Mouse (Mus musculus) MEL (cell line): ENCODE measurements at regions not wholly inside any gene's neighbourhood (a gene's known extent, or its start where the extent isn't known, plus 50 kb on each side); places are given as distances from the start of the nearest gene placed in this dataset.

Experiments used
- DNase-seq: peaks from one replicate; pipeline ENCODE4 v3.0.0; 2011; ENCODE audit warnings: low read depth, low spot score
- H3K27ac ChIP-seq: 2 replicates; pipeline ENCODE4 v1.5.1; 2012; ENCODE audit warnings: low read depth, mild to moderate bottlenecking, control low read depth, low read length, moderate library complexity; ENCODE audit not compliant: control insufficient read depth
- H3K27me3 ChIP-seq, 2 experiments: fragments of 150-350 bp in 1 of 2; sonication (generic) in 1 of 2; 2 replicates each; pipeline ENCODE4 v1.6.1; 2012; ENCODE audit warnings: low read length in 2 of 2, mild to moderate bottlenecking in 2 of 2, improper control_type of control experiment in 1 of 2, moderate library complexity in 1 of 2; ENCODE audit not compliant: insufficient read depth in 2 of 2, control insufficient read depth in 1 of 2
- H3K36me3 ChIP-seq, 2 experiments: 2 replicates each; pipeline ENCODE4 v1.6.1; 2012 to 2014; ENCODE audit warnings: low read length in 2 of 2, improper control_type of control experiment in 1 of 2, inconsistent platforms in 1 of 2, mild to moderate bottlenecking in 1 of 2; ENCODE audit not compliant: insufficient read depth in 2 of 2, control insufficient read depth in 1 of 2
- H3K4me1 ChIP-seq, 2 experiments: fragments of 150-350 bp in 1 of 2; sonication (generic) in 1 of 2; 2 replicates each; pipeline ENCODE4 v1.6.1; 2012; ENCODE audit warnings: low read length in 2 of 2, improper control_type of control experiment in 1 of 2, mild to moderate bottlenecking in 1 of 2; ENCODE audit not compliant: insufficient read depth in 2 of 2, control insufficient read depth in 1 of 2
- H3K4me3 ChIP-seq, 2 experiments: fragments of 150-350 bp in 1 of 2; sonication (generic) in 1 of 2; 2 replicates each; pipeline ENCODE4 v1.5.1; 2012; ENCODE audit warnings: low read depth in 2 of 2, low read length in 2 of 2, mild to moderate bottlenecking in 2 of 2, moderate library complexity in 2 of 2, control low read depth in 1 of 2, improper control_type of control experiment in 1 of 2; ENCODE audit not compliant: control insufficient read depth in 1 of 2, insufficient read depth in 1 of 2
- H3K79me2 ChIP-seq: 2 replicates; pipeline ENCODE4 v1.6.1; 2012; ENCODE audit warnings: mild to moderate bottlenecking, low read length, moderate library complexity; ENCODE audit not compliant: control insufficient read depth, poor library complexity, insufficient read depth
- H3K9ac ChIP-seq: 2 replicates; pipeline ENCODE4 v1.6.1; 2012; ENCODE audit warnings: low read depth, mild to moderate bottlenecking, control low read depth, low read length, moderate library complexity; ENCODE audit not compliant: control insufficient read depth, poor library complexity, severe bottlenecking
- H3K9me3 ChIP-seq: fragments of 150-350 bp; sonication (generic); replicated peaks from 2 replicates; pipeline ENCODE4 v1.6.1; 2012; ENCODE audit warnings: mild to moderate bottlenecking, low read length, improper control_type of control experiment, moderate library complexity; ENCODE audit not compliant: insufficient read depth
- BHLHE40 ChIP-seq: IDR thresholded peaks from 2 replicates; pipeline ENCODE4 v1.6.1; 2012; ENCODE audit warnings: low read depth, mild to moderate bottlenecking, inconsistent platforms, low read length, improper control_type of control experiment, borderline replicate concordance
- CHD1 ChIP-seq: IDR thresholded peaks from 2 replicates; pipeline ENCODE4 v1.6.1; 2012; ENCODE audit warnings: low read depth, mild to moderate bottlenecking, inconsistent platforms, low read length, improper control_type of control experiment
- CHD2 ChIP-seq: IDR thresholded peaks from 2 replicates; pipeline ENCODE4 v1.6.1; 2011; ENCODE audit warnings: low read length, improper control_type of control experiment
- E2F4 ChIP-seq: IDR thresholded peaks from 2 replicates; pipeline ENCODE4 v1.6.1; 2011; ENCODE audit warnings: low read depth, low read length, improper control_type of control experiment, borderline replicate concordance
- ELF1 ChIP-seq: IDR thresholded peaks from 2 replicates; pipeline ENCODE4 v1.6.1; 2014; ENCODE audit warnings: low read depth, mild to moderate bottlenecking, inconsistent platforms, low read length, improper control_type of control experiment, moderate library complexity
- ETS1 ChIP-seq: IDR thresholded peaks from 2 replicates; pipeline ENCODE4 v1.6.1; 2012; ENCODE audit warnings: low read depth, mild to moderate bottlenecking, inconsistent platforms, low read length, improper control_type of control experiment, moderate library complexity
- GATA1 ChIP-seq: IDR thresholded peaks from 2 replicates; pipeline ENCODE4 v1.6.1; 2011; ENCODE audit warnings: low read depth, low read length, improper control_type of control experiment
- KAT2A ChIP-seq: conservative IDR thresholded peaks from 2 replicates; pipeline ENCODE4 v1.6.1; 2012; ENCODE audit warnings: low read depth, low read length, improper control_type of control experiment, inconsistent platforms
- MEF2A ChIP-seq: IDR thresholded peaks from 2 replicates; pipeline ENCODE4 v1.6.1; 2014; ENCODE audit warnings: low read depth, mild to moderate bottlenecking, inconsistent platforms, low read length, improper control_type of control experiment; ENCODE audit not compliant: poor library complexity, insufficient replicate concordance, severe bottlenecking; ENCODE audit errors: extremely low read depth
- MXI1 ChIP-seq: IDR thresholded peaks from 2 replicates; pipeline ENCODE4 v1.6.1; 2011; ENCODE audit warnings: mild to moderate bottlenecking, low read depth, low read length, improper control_type of control experiment
- MYB ChIP-seq: IDR thresholded peaks from 2 replicates; pipeline ENCODE4 v1.6.1; 2011; ENCODE audit warnings: mild to moderate bottlenecking, low read depth, low read length, improper control_type of control experiment
- MYC ChIP-seq: IDR thresholded peaks from 2 replicates; pipeline ENCODE4 v1.6.1; 2011; ENCODE audit warnings: low read depth, mild to moderate bottlenecking, low read length, improper control_type of control experiment, moderate library complexity
- NELFE ChIP-seq: IDR thresholded peaks from 2 replicates; pipeline ENCODE4 v1.6.1; 2011; ENCODE audit warnings: low read depth, low read length, improper control_type of control experiment
- NRF1 ChIP-seq: IDR thresholded peaks from 2 replicates; pipeline ENCODE4 v1.6.1; 2014; ENCODE audit warnings: low read depth, mild to moderate bottlenecking, inconsistent platforms, low read length, improper control_type of control experiment, moderate library complexity; ENCODE audit not compliant: poor library complexity, insufficient read depth, severe bottlenecking
- POLR2A ChIP-seq, 2 experiments: IDR thresholded peaks; 2 replicates each; pipeline ENCODE4 v1.6.1; 2011 to 2012; ENCODE audit warnings: low read length in 2 of 2, mild to moderate bottlenecking in 2 of 2, control low read depth in 1 of 2, improper control_type of control experiment in 1 of 2, low read depth in 1 of 2, moderate library complexity in 1 of 2; ENCODE audit not compliant: control insufficient read depth in 1 of 2, insufficient read depth in 1 of 2, poor library complexity in 1 of 2
- POLR2AphosphoS2 ChIP-seq: IDR thresholded peaks from 2 replicates; pipeline ENCODE4 v1.6.1; 2011; ENCODE audit warnings: low read length, improper control_type of control experiment
- RAD21 ChIP-seq: IDR thresholded peaks from 2 replicates; pipeline ENCODE4 v1.6.1; 2011; ENCODE audit warnings: mild to moderate bottlenecking, low read depth, low read length, improper control_type of control experiment
- TCF12 ChIP-seq: IDR thresholded peaks from 2 replicates; pipeline ENCODE4 v1.6.1; 2014; ENCODE audit warnings: low read depth, mild to moderate bottlenecking, inconsistent platforms, low read length, improper control_type of control experiment, moderate library complexity
- UBTF ChIP-seq: IDR thresholded peaks from 2 replicates; pipeline ENCODE4 v1.6.1; 2012; ENCODE audit warnings: low read depth, mild to moderate bottlenecking, inconsistent platforms, low read length, improper control_type of control experiment, moderate library complexity, borderline replicate concordance; ENCODE audit not compliant: insufficient read depth
- USF2 ChIP-seq, 2 experiments: IDR thresholded peaks; 2 replicates each; pipeline ENCODE4 v1.6.1; 2011 to 2012; ENCODE audit warnings: improper control_type of control experiment in 2 of 2, low read length in 2 of 2, borderline replicate concordance in 1 of 2, inconsistent platforms in 1 of 2, low read depth in 1 of 2, mild to moderate bottlenecking in 1 of 2; ENCODE audit not compliant: insufficient read depth in 1 of 2
- ZC3H11A ChIP-seq: IDR thresholded peaks from 2 replicates; pipeline ENCODE4 v1.6.1; 2012; ENCODE audit warnings: low read depth, mild to moderate bottlenecking, inconsistent platforms, low read length, improper control_type of control experiment

DNA sequence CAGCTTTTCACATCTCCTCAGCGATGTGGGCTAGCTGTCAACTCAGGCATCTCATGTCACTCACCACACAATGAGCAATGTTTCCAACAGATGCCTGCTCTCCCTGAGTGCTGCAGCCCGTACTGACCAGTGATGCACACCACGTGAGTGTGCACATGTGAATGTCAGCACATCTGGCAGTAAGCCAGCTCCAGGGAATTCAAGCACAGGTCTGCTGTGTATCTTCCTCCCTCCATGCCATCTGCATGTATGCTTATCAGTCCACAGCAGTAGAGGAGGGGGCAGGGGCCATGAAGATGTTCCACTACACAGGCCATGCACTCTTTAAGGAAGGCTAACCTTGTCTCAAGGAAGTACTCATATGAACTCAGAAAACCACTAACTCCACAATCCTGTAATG is 183.2 kb downstream of the Clic5 start:
- Histone ChIP-seq H3K4me1 (no peaks in the 10 kb centered on the region), H3K9me3 (no peaks in the 10 kb centered on the region), H3K27ac (no peak overlapping the region), H3K36me3 (no peaks in the 10 kb centered on the region), H3K79me2 (no peaks in the 10 kb centered on the region), H3K27me3 (no peaks in the 10 kb centered on the region), H3K4me3 (no peak overlapping the region), H3K9ac (no peak overlapping the region)
- no peak for DNase-seq
- TF ChIP-seq GATA1 (no peak), TCF12 (no peak), BHLHE40 (no peak), USF2 (IDR thresholded peaks at IDR 0.05; ENCODE audit: borderline replicate concordance in 1 of 2, insufficient read depth in 1 of 2, low read depth in 1 of 2, low read length in 2 of 2) (no peak), CHD1 (no peak)

DNA sequence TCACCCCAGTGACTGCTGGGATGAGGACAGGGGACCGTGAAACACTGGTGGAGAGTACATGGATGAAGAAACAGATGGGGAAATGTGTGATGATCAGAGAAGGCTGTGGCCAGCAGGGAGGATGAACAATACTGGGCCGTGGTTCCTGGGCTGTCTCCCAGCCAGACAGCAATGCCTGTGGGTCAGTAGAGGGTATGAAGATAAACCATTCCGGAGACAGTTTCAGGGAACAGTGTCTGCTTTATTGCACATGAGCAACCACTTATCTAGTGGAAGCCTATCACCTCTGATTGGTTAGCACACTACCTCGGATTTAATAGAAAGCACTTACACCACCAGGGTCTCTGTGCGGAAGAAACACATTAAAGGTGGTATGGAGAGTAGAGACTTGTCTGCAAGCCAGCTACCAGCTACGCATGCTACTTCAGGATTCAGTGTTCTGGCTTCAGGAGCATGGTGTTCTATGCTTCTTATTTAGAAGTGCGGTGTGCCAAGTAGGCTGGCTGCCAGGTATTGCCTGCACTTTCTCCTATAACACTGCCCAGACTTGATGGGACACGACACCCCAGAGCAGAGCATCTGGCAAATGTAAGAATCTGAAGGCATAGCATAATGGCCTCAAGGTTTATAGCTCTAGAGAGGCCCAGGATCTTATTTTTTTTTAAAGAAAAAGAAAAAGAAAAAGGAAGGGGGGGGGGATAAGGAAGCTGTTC is 185.5 kb downstream of the Clic5 start:
- no peaks in the 10 kb centered on the region for H3K27me3 ChIP-seq
- H3K27ac ChIP-seq, result no peak overlapping the region
- TF ChIP-seq MYC (no peak), ETS1 (no peak), GATA1 (no peak), RAD21 (no peak), TCF12 (no peak), POLR2A (IDR thresholded peaks at IDR 0.05; ENCODE audit: control insufficient read depth in 1 of 2, insufficient read depth in 1 of 2, low read depth in 1 of 2, low read length in 2 of 2, poor library complexity in 1 of 2) (no peak), POLR2AphosphoS2 (no peak), NRF1 (no peak), E2F4 (no peak), ELF1 (no peak), MEF2A (no peak), CHD2 (no peak), NELFE (no peak), UBTF (no peak), ZC3H11A (no peak), MXI1 (no peak), KAT2A (no peak), MYB (no peak), CHD1 (no peak)

More for the DNA sequence above, 185.5 kb downstream of the Clic5 start:
- Histone ChIP-seq H3K79me2 (no peaks in the 10 kb centered on the region), H3K36me3 (no peaks in the 10 kb centered on the region), H3K9me3 (no peaks in the 10 kb centered on the region), H3K4me3 (no peak overlapping the region), H3K9ac (no peak overlapping the region), H3K4me1 (no peaks in the 10 kb centered on the region)
- no peak for DNase-seq
